In the genomic region with DNA sequence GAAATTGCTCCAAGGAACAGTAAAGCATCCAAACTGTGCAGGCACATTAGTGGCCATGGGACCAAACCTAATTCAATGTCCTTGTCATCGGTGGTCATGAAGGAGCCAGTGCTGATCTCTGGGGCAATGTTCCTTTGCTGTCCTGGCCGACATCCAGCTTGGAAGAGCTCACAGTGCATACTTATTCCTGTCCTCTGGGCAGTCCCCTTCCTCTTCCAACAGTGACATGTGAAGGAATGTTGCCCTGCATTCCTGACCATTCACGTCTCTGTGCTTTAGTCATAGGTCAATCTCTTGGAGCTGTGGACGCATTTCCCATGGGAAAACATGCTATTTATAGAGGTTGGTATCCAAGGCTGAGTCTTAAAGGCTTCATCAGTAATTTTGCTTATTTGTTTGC, we compare ENCODE assay signal across 9 mouse cellular contexts. TPM values are rescaled to one million over a fixed set of nuclear protein-coding genes. Genes with fewer than 3 reads are reported as not detected.
DNase-seq lines count a peak whose midpoint lies in the region; ATAC-seq lines count a peak whose summit lies in the region.
"Had no signal": no experiment of that assay in that cellular context is flagged by ENCODE, and none has a peak within 500 bp of the region (broad histone marks: within the 10 kb centered on the region; RNA-seq: fewer than 3 reads in every experiment).

No protein-coding gene starts in this region.

- DNase-seq in right cerebral cortex, postnatal 10 days (ENCODE audit: low spot score in 2 of 2), result peak; percentile 36 to 41
- no peak for DNase-seq in right cerebral cortex, postnatal 36 days (ENCODE audit: low spot score in 2 of 2)
- peak; percentile 99 for DNase-seq in heart, adult 11 months
- DNase-seq in yolk sac, embryonic 10.5 days (ENCODE audit: low spot score), result peak; percentile 25
- DNase-seq in left cerebral cortex, postnatal 4 days, result no peak
- DNase-seq in natural killer cell, adult 2 months (ENCODE audit: low spot score in 2 of 2), result no peak
- no peak for DNase-seq in urinary bladder, adult 18-20 months (ENCODE audit: low spot score in 2 of 2)

- no peaks in the 10 kb centered on the region for H3K36me3 ChIP-seq in kidney, embryonic 16.5 days (ENCODE audit: insufficient read depth, low read length)
- H3K36me3 ChIP-seq: embryonic facial prominence, embryonic 13.5 days had no signal

- ATAC-seq in kidney, embryonic 16.5 days (ENCODE audit: low FRiP score, low TSS enrichment), result 0 out of 2 replicates have a peak, but pooled peaks have one; percentile 49

- H3K4me3 ChIP-seq in kidney, embryonic 16.5 days (ENCODE audit: low read length), result no peak overlapping the region
- H3K4me3 ChIP-seq: embryonic facial prominence, embryonic 13.5 days had no signal

- intact Hi-C loops in left cerebral cortex, postnatal 4 days (cut with DNase I), result no loop called here

- H3K27me3 ChIP-seq in kidney, embryonic 16.5 days (ENCODE audit: insufficient read depth, low read length), result no peaks in the 10 kb centered on the region
- H3K27me3 ChIP-seq: embryonic facial prominence, embryonic 13.5 days had no signal

- no peak overlapping the region for H3K9ac ChIP-seq in kidney, embryonic 16.5 days (replicated peaks; ENCODE audit: low read length)
- H3K9ac ChIP-seq: embryonic facial prominence, embryonic 13.5 days had no signal

- peaks cover 38% of the 10 kb centered on the region for H3K4me1 ChIP-seq in kidney, embryonic 16.5 days (ENCODE audit: insufficient read depth, low read length)

- WGBS in kidney, embryonic 16.5 days, result 39% methylated on average over 4 of the region's 4 CpGs

- no peak overlapping the region for H3K27ac ChIP-seq in kidney, embryonic 16.5 days (ENCODE audit: low read length)
- H3K27ac ChIP-seq: embryonic facial prominence, embryonic 13.5 days had no signal

- H3K9me3 ChIP-seq in kidney, embryonic 16.5 days (ENCODE audit: low read length), result no peaks in the 10 kb centered on the region
- H3K9me3 ChIP-seq: embryonic facial prominence, embryonic 13.5 days had no signal

- no peak overlapping the region for H3K4me2 ChIP-seq in kidney, embryonic 16.5 days (replicated peaks; ENCODE audit: low read depth, low read length)
- H3K4me2 ChIP-seq: embryonic facial prominence, embryonic 13.5 days had no signal

RNA-seq across cellular contexts. Expression of a gene that starts 41.8 kb away (rescaled TPM):
- polyA plus RNA-seq in kidney, embryonic 16.5 days (2015; fragmentation: Nextera tagmentation; extraction: Ambion mirVana), result 190 and 195 TPM in 2 replicates
- total RNA-seq in left cerebral cortex, postnatal 4 days (2021), result 100 to 1,000 TPM; 362 to 387 TPM

Comparison
In these comparisons a context has a peak if more than half of its experiments do, and no peak if none do; other contexts are left out.
1. DNase-seq: peak in right cerebral cortex, postnatal 10 days (2 of 2), heart, adult 11 months (single experiment) and yolk sac, embryonic 10.5 days (single experiment); none in right cerebral cortex, postnatal 36 days (0 of 2), left cerebral cortex, postnatal 4 days (single experiment), natural killer cell, adult 2 months (0 of 2) and urinary bladder, adult 18-20 months (0 of 2).